Mouse (Mus musculus) left cerebral cortex, adult 9 months (tissue): ENCODE data around the gene Polk.

Source experiments
- DNase-seq, 2 experiments: peaks; one replicate each; pipeline ENCODE4 v3.0.0; 2022; ENCODE audit warnings: low spot score in 2 of 2

Polk gene

GRCm38 (mm10) chr13:96462644-96463043, 79.7 kb downstream of the Polk start:
- no peak for DNase-seq

GRCm38 (mm10) chr13:96458606-96459005, 83.8 kb downstream of the Polk start:
- DNase-seq: no peak

GRCm38 (mm10) chr13:96458018-96458417, 84.4 kb downstream of the Polk start:
- no peak for DNase-seq

- DNase-seq: no peak
Observed at GRCm38 (mm10) chr13:96457566-96457965, 84.8 kb downstream of the Polk start.

GRCm38 (mm10) chr13:96454288-96454687, 88.1 kb downstream of the Polk start:
- no peak for DNase-seq

- DNase-seq: no peak
Observed at GRCm38 (mm10) chr13:96452621-96453020, 89.8 kb downstream of the Polk start.

GRCm38 (mm10) chr13:96451386-96452140, 90.8 kb downstream of the Polk start:
- no peak for DNase-seq

GRCm38 (mm10) chr13:96450869-96451268, 91.5 kb downstream of the Polk start:
- no peak for DNase-seq

GRCm38 (mm10) chr13:96450205-96450856, 92.0 kb downstream of the Polk start:
- no peak for DNase-seq

- DNase-seq: no peak
Observed at GRCm38 (mm10) chr13:96440436-96440835, 101.9 kb downstream of the Polk start.

GRCm38 (mm10) chr13:96436921-96437320, 105.5 kb downstream of the Polk start:
- no peak for DNase-seq

- no peak for DNase-seq
Observed at GRCm38 (mm10) chr13:96435793-96436192, 106.6 kb downstream of the Polk start.

GRCm38 (mm10) chr13:96434899-96435331, 107.5 kb downstream of the Polk start:
- DNase-seq: no peak

- no peak for DNase-seq
Observed at GRCm38 (mm10) chr13:96433648-96434190, 108.7 kb downstream of the Polk start.

- DNase-seq: no peak
Observed at GRCm38 (mm10) chr13:96433041-96433440, 109.3 kb downstream of the Polk start.

- no peak for DNase-seq
Observed at GRCm38 (mm10) chr13:96432376-96432811, 110.0 kb downstream of the Polk start.

GRCm38 (mm10) chr13:96431595-96432156, 110.7 kb downstream of the Polk start:
- peak; percentile 25 to 91 for DNase-seq
